Comparison of ENCODE assay signal across 8 mouse cellular contexts in the genomic region with DNA sequence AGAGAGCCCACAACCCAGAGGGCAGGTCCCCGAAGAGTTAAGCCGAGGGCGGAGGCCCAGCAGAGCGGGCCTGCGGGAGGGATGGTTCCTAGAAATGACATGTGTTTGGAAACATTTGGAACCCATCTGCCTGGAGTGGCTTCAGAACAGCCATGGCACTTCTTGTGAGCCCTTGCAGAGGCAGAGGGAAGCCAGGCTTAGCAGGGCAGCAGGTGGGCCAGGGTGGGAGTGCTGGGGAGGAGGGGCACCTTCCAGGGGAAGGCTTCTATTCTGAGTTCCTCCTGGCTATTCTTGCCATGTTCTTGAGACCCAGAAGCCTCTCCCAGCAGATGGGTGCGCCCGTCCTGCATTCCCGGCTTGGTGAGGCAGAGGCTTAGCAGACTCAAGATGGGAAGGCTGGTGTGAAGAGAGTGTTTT.
DNase-seq lines count a peak whose midpoint lies in the region; ATAC-seq and TF ChIP-seq lines count a peak whose summit lies in the region.

No protein-coding gene starts in this region.

- 6% methylated on average over 8 of the region's 8 CpGs for WGBS in thymus, adult 2 months
- WGBS in limb, embryonic 13.5 days = 60% methylated on average over 8 of the region's 8 CpGs
- whole genome bisulfite sequencing in stomach, postnatal 0 days = 36% methylated on average over 8 of the region's 8 CpGs

- peak overlapping the region; percentile 71 for H3K4me3 ChIP-seq in thymus, adult 2 months (ENCODE audit: control insufficient read depth, insufficient read depth, low read length)
- H3K4me3 ChIP-seq in limb, embryonic 13.5 days = peak overlapping the region; percentile 26
- peak overlapping the region; percentile 38 for H3K4me3 ChIP-seq in stomach, postnatal 0 days (ENCODE audit: low read depth, low read length)

- ATAC-seq in limb, embryonic 13.5 days (ENCODE audit: low FRiP score, low read depth) = no peak
- no peak for ATAC-seq in stomach, postnatal 0 days (ENCODE audit: low FRiP score, low TSS enrichment)

- H3K4me2 ChIP-seq in limb, embryonic 13.5 days (replicated peaks) = peak overlapping the region; percentile 60
- H3K4me2 ChIP-seq in stomach, postnatal 0 days (replicated peaks; ENCODE audit: low read depth) = peak overlapping the region; percentile 63

- H3K27me3 ChIP-seq in thymus, adult 2 months (ENCODE audit: control insufficient read depth, insufficient read depth, low read length) = no peaks in the 10 kb centered on the region
- H3K27me3 ChIP-seq in limb, embryonic 13.5 days = no peaks in the 10 kb centered on the region
- no peaks in the 10 kb centered on the region for H3K27me3 ChIP-seq in stomach, postnatal 0 days (ENCODE audit: control insufficient read depth, insufficient read depth, low read length)

- H3K9ac ChIP-seq in limb, embryonic 13.5 days = peak overlapping the region; percentile 60
- H3K9ac ChIP-seq in stomach, postnatal 0 days (ENCODE audit: low read length) = peak overlapping the region; percentile 76

- H3K27ac ChIP-seq in thymus, adult 2 months (ENCODE audit: control insufficient read depth, insufficient read depth, low read length) = peak overlapping the region; percentile 6; the same call in 1 of the 2 replicates
- peak overlapping the region; percentile 93; the same call in 1 of the 2 replicates for H3K27ac ChIP-seq in limb, embryonic 13.5 days
- H3K27ac ChIP-seq in stomach, postnatal 0 days (replicated peaks) = peak overlapping the region; percentile 94

- no peaks in the 10 kb centered on the region for H3K36me3 ChIP-seq in thymus, adult 2 months (ENCODE audit: control insufficient read depth, insufficient read depth, low read length)
- peaks cover 20% of the 10 kb centered on the region for H3K36me3 ChIP-seq in limb, embryonic 13.5 days
- H3K36me3 ChIP-seq in stomach, postnatal 0 days (ENCODE audit: control insufficient read depth, insufficient read depth, low read length) = peaks cover 2% of the 10 kb centered on the region; the same call in 1 of the 2 replicates

- no peak for TF ChIP-seq EP300 in stomach, postnatal 0 days (optimal IDR thresholded peaks at IDR 0.05)

- peak; percentile 43 for DNase-seq in gastrocnemius, adult 18-20 months (ENCODE audit: low spot score)
- DNase-seq in gastrocnemius, postnatal 25 days = no peak
- peak; percentile 51 for DNase-seq in thymus, adult 2 months
- no peak for DNase-seq in thymus, postnatal 0 days (ENCODE audit: low spot score)
- no peak for DNase-seq in stomach, postnatal 0 days (ENCODE audit: low spot score)
- DNase-seq in spleen, postnatal 4 days (ENCODE audit: low spot score in 2 of 2) = no peak
- no peak for DNase-seq in c-Kit-positive CD71-positive TER-119-positive erythroid progenitor cells, embryonic 14.5 days (ENCODE audit: low spot score)

- TF ChIP-seq CTCF in thymus, adult 2 months (IDR thresholded peaks at IDR 0.05; ENCODE audit: borderline replicate concordance, control insufficient read depth, extremely low read depth, insufficient read depth, low read length, poor library complexity) = no peak
- TF ChIP-seq CTCF in stomach, postnatal 0 days (IDR thresholded peaks at IDR 0.05; ENCODE audit: low read depth) = no peak

- TF ChIP-seq POLR2A in thymus, adult 2 months (IDR thresholded peaks at IDR 0.05; ENCODE audit: control insufficient read depth, extremely low read depth, insufficient read depth, low read length, poor library complexity) = no peak

- peaks cover 79% of the 10 kb centered on the region for H3K4me1 ChIP-seq in thymus, adult 2 months (replicated peaks; ENCODE audit: control insufficient read depth, insufficient read depth, low read length)
- H3K4me1 ChIP-seq in limb, embryonic 13.5 days = peaks cover 66% of the 10 kb centered on the region
- peaks cover 19% of the 10 kb centered on the region for H3K4me1 ChIP-seq in stomach, postnatal 0 days (replicated peaks; ENCODE audit: control insufficient read depth, insufficient read depth)

- no peaks in the 10 kb centered on the region for H3K9me3 ChIP-seq in limb, embryonic 13.5 days
- H3K9me3 ChIP-seq in stomach, postnatal 0 days (ENCODE audit: control insufficient read depth, low read length) = no peaks in the 10 kb centered on the region

Comparison
In these comparisons a context has a peak if more than half of its experiments do, and no peak if none do; other contexts are left out.
1. DNase-seq: peak in gastrocnemius, adult 18-20 months (single experiment) and thymus, adult 2 months (single experiment); none in gastrocnemius, postnatal 25 days (single experiment), thymus, postnatal 0 days (single experiment), stomach, postnatal 0 days (single experiment), spleen, postnatal 4 days (0 of 2) and c-Kit-positive CD71-positive TER-119-positive erythroid progenitor cells, embryonic 14.5 days (single experiment).
2. H3K27ac ChIP-seq: peak in every context shown above with its lines; median percentile 94 in stomach, postnatal 0 days; 93 in limb, embryonic 13.5 days; 6 in thymus, adult 2 months.
3. Peak in every context shown above with its lines, with median percentiles within 50 percentile points of each other: H3K4me3 ChIP-seq.